Mouse (Mus musculus) thymus, postnatal 0 days (tissue): ENCODE data around the gene Rbm3. TPM values are rescaled to one million over a fixed set of nuclear protein-coding genes. Genes with fewer than 3 reads are reported as not detected.
"Not testable (repeated sequence)": the region's sequence is repeated elsewhere in the genome, so short reads cannot be mapped to it uniquely, and the experiment has no call there.

ENCODE experiments used
- DNase-seq: peaks from one replicate; pipeline ENCODE4 v3.0.0-alpha.2; 2015; ENCODE audit warnings: low spot score
- polyA plus RNA-seq: library from polyadenylated mRNA; unstranded; fragments of >200 nt; fragmentation: Nextera tagmentation; extraction: Ambion mirVana; gene quantifications from 2 replicates; pipeline ENCODE4 v1.2.1, GENCODE M21; 2015

The Rbm3 gene
- polyA plus RNA-seq, 1 experiment from 2014 or later, result 1,412 TPM

- no peak for DNase-seq
These were observed 14.3 kb downstream of the Rbm3 start for GRCm38 (mm10) chrX:8131393-8131792.

GRCm38 (mm10) chrX:8125235-8125634 is 20.4 kb downstream of the Rbm3 start:
- DNase-seq, result peak; percentile 21

- no peak for DNase-seq
These were observed 21.7 kb downstream of the Rbm3 start for GRCm38 (mm10) chrX:8123821-8124470.

GRCm38 (mm10) chrX:8117264-8117663 is 28.4 kb downstream of the Rbm3 start:
- DNase-seq, result no peak

- no peak for DNase-seq
These were observed 30.4 kb downstream of the Rbm3 start for GRCm38 (mm10) chrX:8115275-8115674.

GRCm38 (mm10) chrX:8105019-8105418 is 40.7 kb downstream of the Rbm3 start:
- DNase-seq, result no peak

- DNase-seq, result no peak
These were observed 43.4 kb downstream of the Rbm3 start for GRCm38 (mm10) chrX:8102213-8102668.

- peak; percentile 19 for DNase-seq
These were observed 44.7 kb downstream of the Rbm3 start for GRCm38 (mm10) chrX:8101017-8101416.

GRCm38 (mm10) chrX:8099435-8099834 is 46.2 kb downstream of the Rbm3 start:
- no peak for DNase-seq

GRCm38 (mm10) chrX:8096787-8097242 is 48.9 kb downstream of the Rbm3 start:
- peak; percentile 95 for DNase-seq

GRCm38 (mm10) chrX:8096068-8096786 is 49.5 kb downstream of the Rbm3 start:
- DNase-seq, result not testable (repeated sequence)

GRCm38 (mm10) chrX:8095546-8095945 is 50.1 kb downstream of the Rbm3 start:
- DNase-seq, result no peak

- DNase-seq, result not testable (repeated sequence)
These were observed 54.7 kb downstream of the Rbm3 start for GRCm38 (mm10) chrX:8090954-8091347.

GRCm38 (mm10) chrX:8090346-8090953 is 55.2 kb downstream of the Rbm3 start, which contains the start of gene Was:
Was (minus strand) TSS chrX:8090498.
- DNase-seq, result peak; percentile 73

- no peak for DNase-seq
These were observed 55.9 kb downstream of the Rbm3 start for GRCm38 (mm10) chrX:8089746-8090145.

Other genes starting within 250 kb of the Rbm3 start
- gene Pqbp1, start 246.6 kb downstream of the Rbm3 start, polyA plus RNA-seq, result 142 and 154 TPM in 2 replicates
- gene Timm17b, start 246.5 kb downstream of the Rbm3 start, polyA plus RNA-seq, result 118 and 135 TPM in 2 replicates
- gene Gm10491, start 238.0 kb downstream of the Rbm3 start, polyA plus RNA-seq, result not detected in 2 replicates
- not detected in 2 replicates for gene Gm10490, start 236.3 kb downstream of the Rbm3 start, polyA plus RNA-seq
- gene Pcsk1n, start 226.1 kb downstream of the Rbm3 start, polyA plus RNA-seq, result 0.18 and 0.21 TPM in 2 replicates
- not detected in 2 replicates for gene Eras, start 217.3 kb downstream of the Rbm3 start, polyA plus RNA-seq
- 10.0 and 10.3 TPM in 2 replicates for gene Hdac6, start 198.0 kb downstream of the Rbm3 start, polyA plus RNA-seq
- 2.9 and 3.1 TPM in 2 replicates for gene Gata1, start 167.8 kb downstream of the Rbm3 start, polyA plus RNA-seq
- 0.27 TPM in 1 of 2 replicates, not detected in the other for gene Glod5, start 127.4 kb downstream of the Rbm3 start, polyA plus RNA-seq
- 60.7 and 62.4 TPM in 2 replicates for gene Suv39h1, start 71.1 kb downstream of the Rbm3 start, polyA plus RNA-seq
- 13.7 and 18.2 TPM in 2 replicates for gene Was, start 55.4 kb downstream of the Rbm3 start, polyA plus RNA-seq
- 10.9 and 13.3 TPM in 2 replicates for gene Wdr13, start 13.0 kb downstream of the Rbm3 start, polyA plus RNA-seq
- gene Tbc1d25, start 30.3 kb upstream of the Rbm3 start, polyA plus RNA-seq, result 10.7 and 12.0 TPM in 2 replicates
- gene Ebp, start 47.6 kb upstream of the Rbm3 start, polyA plus RNA-seq, result 53.4 and 59.1 TPM in 2 replicates
- gene Porcn, start 60.6 kb upstream of the Rbm3 start, polyA plus RNA-seq, result 0.60 and 0.64 TPM in 2 replicates
- gene Ftsj1, start 106.5 kb upstream of the Rbm3 start, polyA plus RNA-seq, result 30.2 and 35.9 TPM in 2 replicates
- gene Slc38a5, start 125.3 kb upstream of the Rbm3 start, polyA plus RNA-seq, result 0.16 and 0.26 TPM in 2 replicates
- not detected in 2 replicates for gene Ssxb10, start 181.5 kb upstream of the Rbm3 start, polyA plus RNA-seq
- not detected in 2 replicates for gene Ssxb9, start 221.1 kb upstream of the Rbm3 start, polyA plus RNA-seq